Mouse (Mus musculus) megakaryocyte, embryonic 14.5 days (primary cell): ENCODE data around the gene Tubd1.

Experiments
- FLI1 ChIP-seq: IDR thresholded peaks from 2 replicates; pipeline ENCODE4 v1.6.1; 2012; ENCODE audit warnings: low read length, inconsistent platforms, mixed read lengths
- GATA1 ChIP-seq: IDR thresholded peaks from 3 replicates; pipeline ENCODE4 v1.6.1; 2012; ENCODE audit warnings: mixed read lengths, low read length, inconsistent platforms, borderline replicate concordance

DNA sequence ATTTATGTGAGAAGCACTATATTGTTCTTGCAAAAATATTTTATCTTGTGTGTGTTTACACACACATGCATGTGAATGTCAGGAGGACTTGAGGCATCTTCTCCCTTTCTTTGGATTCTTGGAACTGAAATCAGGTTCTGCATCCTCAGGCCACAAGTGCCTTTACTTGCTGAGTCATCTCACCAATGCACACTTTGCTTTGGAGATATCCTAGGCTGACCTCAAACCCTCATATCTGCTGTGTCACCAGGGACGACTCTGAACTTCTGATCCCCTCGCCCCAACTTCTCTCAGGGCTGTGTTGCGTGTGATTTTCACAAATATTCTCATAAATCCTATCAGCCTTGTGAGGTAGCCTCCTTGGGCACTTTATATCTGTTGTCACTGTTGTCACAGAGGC, 65.4 kb downstream of the Tubd1 start:
- TF ChIP-seq GATA1 (no peak; the same call in 2 of the 3 replicates), FLI1 (no peak)
